Mouse (Mus musculus): Measurements from ENCODE around the gene Tmem125.
"Not testable (repeated sequence)": the region's sequence is repeated elsewhere in the genome, so short reads cannot be mapped to it uniquely, and the experiment has no call there.

Gene Tmem125

GRCm38 (mm10) chr4:118539904-118540303 is 3.9 kb downstream of the Tmem125 start:
- DNase-seq (ENCODE audit: low read depth in 2 of 2, low spot score in 2 of 2), result no peak

GRCm38 (mm10) chr4:118537801-118538200 is 6.0 kb downstream of the Tmem125 start:
- no peak for DNase-seq (ENCODE audit: low read depth in 2 of 2, low spot score in 2 of 2)

DNA sequence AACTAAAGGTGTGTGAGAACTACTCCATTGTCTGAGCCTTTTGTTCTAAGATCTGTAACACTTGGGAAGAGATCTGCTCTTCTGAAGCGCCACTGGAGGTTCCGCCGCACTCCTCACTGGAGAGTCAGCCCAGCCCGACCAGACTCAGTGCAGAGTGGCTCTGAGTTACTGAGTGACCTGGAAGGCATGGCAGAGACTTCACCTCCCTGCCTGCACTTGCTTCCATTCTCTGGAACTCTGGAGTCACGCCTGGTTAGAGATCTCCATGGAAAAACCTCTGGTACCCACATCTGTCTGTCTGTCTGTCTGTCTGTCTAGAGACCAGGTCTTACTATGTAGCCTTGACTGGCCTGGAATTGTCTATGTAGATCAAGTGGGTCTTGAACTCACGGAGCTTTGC is 8.2 kb downstream of the Tmem125 start:
- DNase-seq (ENCODE audit: low read depth in 2 of 2, low spot score in 2 of 2), result no peak

DNA sequence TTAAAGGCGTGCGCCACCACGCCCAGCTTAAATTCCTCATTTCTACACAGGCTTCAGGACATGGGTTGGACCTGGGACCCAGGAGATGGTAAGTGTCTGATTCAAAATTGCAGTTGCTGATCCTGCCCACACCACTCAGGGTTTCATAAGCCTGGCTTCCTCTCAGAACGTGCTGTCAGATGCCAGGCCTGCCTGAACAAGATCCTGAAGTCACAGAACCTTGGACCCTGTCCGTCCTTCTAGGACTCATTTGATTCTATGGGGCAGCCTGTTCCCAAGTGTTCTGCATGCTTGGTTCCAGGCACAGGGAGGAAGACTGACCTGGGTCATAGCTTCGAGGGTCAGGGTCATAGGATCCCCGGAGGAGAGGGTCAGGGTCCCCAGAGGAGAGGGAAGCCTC is 10.2 kb downstream of the Tmem125 start:
- no peak for DNase-seq (ENCODE audit: low read depth in 2 of 2, low spot score in 2 of 2)

DNA sequence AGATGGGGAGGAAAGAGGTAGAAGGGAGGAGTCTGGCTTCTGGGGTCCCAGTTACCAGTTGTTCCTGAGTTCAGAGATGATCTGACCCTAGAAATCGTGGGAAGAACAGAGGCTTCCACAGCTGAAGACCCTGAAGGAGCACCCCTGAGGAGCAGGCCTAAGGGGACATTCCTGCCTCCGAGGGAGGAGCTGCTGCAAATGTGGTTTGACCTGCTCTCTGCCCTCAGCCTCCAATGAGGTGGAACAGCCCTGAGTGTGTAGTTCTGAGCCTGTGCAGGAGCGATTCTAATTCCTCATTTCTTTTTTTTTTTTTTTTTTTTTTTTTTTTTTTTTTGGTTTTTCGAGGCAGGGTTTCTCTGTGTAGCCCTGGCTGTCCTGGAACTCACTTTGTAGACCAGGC is 10.7 kb downstream of the Tmem125 start:
- DNase-seq (ENCODE audit: low read depth in 2 of 2, low spot score in 2 of 2), result no peak

DNA sequence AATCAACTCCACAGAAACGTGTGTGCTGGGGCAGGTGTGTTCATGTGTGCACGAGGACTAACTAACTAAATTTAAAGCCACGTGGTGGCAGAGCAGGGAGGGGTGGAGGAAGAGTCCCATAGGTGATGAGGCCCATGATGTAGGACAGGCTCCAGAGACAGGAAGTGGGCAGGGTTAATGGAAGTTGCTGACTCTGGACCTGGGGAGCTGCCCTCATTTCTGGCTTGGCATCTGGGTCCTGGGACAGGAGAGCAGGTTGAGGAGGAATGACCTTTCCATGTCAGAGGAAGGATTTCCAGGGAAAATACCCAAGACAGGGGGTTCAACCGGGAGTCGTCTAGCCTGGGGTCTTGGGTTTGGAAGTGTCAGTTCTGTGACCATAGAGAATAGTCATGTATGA is 11.2 kb downstream of the Tmem125 start:
- DNase-seq (ENCODE audit: low read depth in 2 of 2, low spot score in 2 of 2), result no peak

DNA sequence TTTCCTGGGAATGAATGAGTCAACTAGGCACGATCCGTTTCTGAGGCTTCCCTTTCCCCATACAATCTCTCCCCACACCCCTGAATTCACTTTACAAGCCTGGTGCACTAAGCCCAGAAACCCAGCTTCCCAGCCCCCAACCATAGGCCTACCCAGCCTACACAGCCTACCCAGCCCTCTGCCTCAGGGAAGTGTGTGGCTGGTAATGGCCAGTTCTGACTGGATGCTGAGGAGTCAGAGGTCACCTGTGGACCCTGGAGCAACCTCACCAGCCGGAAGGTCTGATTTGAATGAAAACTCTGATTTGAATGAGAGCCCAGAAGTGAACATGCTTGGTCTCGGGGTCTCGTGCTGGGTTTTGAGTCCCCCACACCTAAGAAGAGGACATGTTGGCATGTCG is 16.1 kb downstream of the Tmem125 start:
- DNase-seq (ENCODE audit: low read depth in 2 of 2, low spot score in 2 of 2), result no peak

DNA sequence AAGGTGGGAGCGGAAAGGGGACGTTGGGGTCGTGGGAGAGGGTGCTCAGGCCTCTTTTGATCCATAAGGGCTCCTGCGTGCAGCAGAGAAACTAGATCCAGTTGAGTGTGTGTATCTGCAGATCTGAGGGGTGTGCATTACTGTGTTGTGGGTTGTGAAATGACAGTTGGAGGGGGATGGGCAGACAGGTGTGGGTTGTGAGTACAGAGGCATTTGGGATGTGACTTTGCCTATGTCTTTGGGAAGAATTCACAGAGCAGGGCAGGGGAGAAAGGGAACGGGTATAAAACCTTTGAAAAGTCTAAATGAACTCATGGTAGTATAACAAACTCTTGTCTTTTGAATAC is 16.5 kb downstream of the Tmem125 start:
- DNase-seq (ENCODE audit: low read depth in 2 of 2, low spot score in 2 of 2), result no peak

DNA sequence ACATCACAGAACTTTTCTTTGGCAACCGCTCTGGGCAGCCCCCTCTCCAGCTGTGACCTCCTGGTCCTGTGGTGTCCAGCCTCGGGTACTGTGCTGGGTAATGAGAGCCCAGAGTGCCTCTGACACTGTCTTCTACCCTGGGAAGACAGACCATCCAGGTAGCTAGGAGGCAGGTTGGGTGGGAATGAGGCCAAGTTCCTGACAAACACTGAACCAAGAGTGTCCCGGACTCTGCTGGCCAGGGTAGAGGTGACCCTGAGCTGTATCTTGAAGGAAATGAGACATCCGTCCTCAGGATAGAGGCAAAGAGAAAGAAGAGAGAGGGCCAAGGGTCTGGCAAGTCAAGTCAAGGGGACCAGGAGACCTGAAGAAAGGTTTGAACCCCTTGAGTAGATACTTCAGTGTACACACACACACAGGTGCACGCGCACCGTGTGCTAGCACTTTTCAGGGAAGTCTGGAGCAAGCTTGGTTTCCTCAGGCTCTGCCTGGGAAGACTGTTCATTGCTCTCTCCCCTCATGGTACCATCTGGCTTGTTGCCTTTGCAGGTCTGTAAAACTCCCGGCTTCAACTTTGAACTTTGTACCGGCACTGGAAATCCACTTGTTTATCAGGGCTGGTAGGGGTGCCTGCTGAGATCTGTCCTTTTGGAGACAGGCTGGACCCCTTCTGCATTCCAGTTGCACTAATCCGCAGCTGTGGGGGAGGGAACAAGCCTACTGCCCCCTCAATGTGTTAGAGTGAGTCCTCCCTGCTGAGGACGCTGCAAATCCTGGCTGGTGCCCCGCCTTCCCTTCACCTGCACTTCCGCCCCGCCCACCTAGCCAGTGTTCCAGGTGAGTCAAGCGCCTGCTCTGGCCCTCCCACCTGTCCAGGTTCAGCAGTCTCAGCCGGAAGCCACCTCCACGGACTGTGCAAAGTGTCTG is 17.2 kb downstream of the Tmem125 start, which contains the start of gene 2610528J11Rik:
Gene 2610528J11Rik, plus strand, starts transcription at position 592 of the 927 bp plus-strand sequence.
- no peak for DNase-seq (ENCODE audit: low read depth in 2 of 2, low spot score in 2 of 2)

GRCm38 (mm10) chr4:118525779-118526178 is 18.1 kb downstream of the Tmem125 start:
- DNase-seq (ENCODE audit: low read depth in 2 of 2, low spot score in 2 of 2), result no peak

DNA sequence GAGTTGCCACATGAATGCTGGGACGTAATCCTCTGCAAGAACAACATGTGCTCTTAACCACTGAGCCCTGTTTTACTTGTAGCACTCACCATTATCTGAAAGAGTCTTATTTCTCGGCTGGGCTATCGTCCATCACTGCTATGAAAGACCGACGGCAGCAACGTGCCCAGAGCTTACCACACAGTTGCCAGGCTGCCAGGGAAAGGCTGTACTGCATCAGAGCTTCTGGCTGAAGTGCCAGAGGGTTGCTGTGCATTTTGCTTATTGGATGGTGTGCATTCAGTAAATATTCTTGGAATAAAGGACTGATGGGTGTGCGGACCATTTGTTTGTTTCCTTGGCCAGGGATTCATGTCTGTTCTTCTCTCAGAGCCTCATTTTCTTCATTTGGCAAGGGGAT is 19.9 kb downstream of the Tmem125 start:
- no peak for DNase-seq (ENCODE audit: low read depth in 2 of 2, low spot score in 2 of 2)

DNA sequence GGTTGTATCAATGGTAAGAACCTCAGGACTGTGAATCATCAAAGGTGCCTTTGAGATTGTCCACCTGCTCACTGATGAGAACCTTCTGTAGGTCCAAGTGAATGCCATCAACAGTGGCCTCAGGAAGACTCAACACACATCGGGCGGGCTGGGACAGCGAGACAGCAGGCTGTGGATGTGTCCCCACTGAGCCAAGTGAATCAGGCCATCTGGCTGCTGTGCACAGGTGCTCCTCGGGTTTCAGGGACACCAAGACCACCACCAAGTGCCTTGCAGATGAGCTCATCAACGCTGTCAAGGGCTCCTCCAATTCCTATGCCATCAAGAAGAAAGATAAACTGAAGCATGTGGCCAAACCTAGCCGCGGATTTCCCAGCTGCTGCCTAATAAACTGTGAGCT is 21.6 kb downstream of the Tmem125 start:
- DNase-seq (ENCODE audit: low read depth in 2 of 2, low spot score in 2 of 2), result no peak

- DNase-seq (ENCODE audit: low read depth in 2 of 2, low spot score in 2 of 2), result no peak
Observed at GRCm38 (mm10) chr4:118518208-118518607, 25.6 kb downstream of the Tmem125 start.

DNA sequence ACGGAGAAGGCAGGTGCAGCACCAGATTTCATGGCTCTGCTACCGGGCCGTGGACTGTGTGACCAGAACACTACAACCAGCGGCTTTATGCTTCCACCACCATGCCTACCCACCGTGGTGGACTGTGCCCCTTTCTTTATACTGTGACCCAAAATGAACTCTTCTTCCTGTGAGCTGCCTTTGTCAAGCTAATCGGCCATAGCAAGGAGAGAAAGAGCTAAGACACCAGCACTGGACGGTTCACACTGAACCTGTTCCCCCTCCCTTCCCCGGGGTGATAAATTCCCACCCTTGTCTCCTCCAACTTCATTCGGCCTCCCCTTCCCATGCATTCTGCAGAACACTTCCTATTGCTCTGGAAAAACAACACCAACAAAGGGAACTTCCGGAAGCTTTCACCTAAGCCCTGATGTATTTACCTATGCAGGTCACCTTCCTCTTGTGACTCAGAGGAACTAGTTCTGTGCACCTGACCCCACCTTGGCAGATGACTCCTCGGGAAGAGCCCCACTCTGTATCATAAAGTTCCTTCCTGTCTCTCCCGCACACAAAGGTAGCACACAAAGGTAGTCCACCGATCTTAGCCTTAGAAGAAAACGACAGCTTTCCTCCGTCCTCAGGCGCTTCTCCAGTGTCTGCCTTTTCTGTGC is 26.2 kb downstream of the Tmem125 start:
- no peak for DNase-seq (ENCODE audit: low read depth in 2 of 2, low spot score in 2 of 2)

DNA sequence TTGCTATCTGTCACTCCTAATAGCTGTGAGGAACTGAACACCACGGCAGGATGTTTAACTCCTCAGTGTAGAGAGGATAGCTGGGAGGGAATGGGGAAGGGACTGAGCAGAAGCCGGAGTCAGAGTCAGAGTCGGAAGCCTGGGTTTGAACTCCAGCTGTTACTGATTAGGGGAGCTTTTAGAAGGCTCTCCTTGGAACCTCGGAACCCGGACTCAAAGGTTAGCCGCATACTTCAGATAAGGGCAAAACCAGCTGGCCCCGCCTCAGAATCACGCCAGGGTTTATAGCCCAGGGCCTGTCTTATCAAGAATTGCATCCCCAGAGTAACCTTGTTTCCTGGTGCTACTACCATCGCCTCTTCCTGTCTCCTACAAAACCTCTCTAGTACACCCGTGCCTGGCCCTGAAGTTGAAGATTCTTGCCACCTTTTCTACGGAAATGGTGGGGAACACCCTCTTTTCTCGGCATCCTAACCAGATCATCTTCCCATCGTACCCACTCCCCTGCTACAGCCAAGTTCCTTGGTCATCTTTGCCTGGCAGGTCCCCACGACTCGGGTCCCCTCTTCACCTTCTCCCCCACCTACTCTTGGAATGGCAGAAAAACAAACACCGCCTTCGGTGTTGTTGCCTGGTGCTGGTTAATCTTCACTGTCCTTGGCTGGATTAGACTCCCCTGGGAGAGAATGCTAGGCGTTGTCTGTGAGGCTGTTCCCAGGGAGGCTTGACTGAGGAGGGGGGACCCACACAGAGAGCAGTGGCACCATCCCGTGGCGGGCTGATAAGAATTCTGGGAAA is 26.9 kb downstream of the Tmem125 start:
- no peak for DNase-seq (ENCODE audit: low read depth in 2 of 2, low spot score in 2 of 2)

DNA sequence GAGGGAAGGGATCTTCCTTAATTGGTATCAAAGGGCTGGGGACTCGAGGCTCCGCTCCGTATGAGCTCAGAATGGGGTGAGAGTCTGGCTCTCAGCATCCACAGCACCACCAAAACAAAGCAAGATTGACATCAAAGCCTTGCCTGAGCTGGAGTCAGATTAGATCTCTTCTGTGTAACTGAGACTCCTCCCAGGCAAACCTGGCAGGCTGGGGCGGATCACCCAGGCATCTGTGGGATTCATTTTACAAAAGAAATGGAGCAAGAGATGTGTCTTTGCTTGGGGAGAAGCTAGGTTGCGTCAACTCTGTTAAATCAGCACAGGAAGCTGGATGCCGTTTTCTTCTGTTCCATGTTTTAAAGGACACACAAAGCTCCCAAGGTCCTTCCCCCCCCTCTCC is 34.8 kb downstream of the Tmem125 start:
- no peak for DNase-seq (ENCODE audit: low read depth in 2 of 2, low spot score in 2 of 2)

- DNase-seq (ENCODE audit: low read depth in 2 of 2, low spot score in 2 of 2), result not testable (repeated sequence)
Observed at GRCm38 (mm10) chr4:118507171-118507570, 36.7 kb downstream of the Tmem125 start.

DNA sequence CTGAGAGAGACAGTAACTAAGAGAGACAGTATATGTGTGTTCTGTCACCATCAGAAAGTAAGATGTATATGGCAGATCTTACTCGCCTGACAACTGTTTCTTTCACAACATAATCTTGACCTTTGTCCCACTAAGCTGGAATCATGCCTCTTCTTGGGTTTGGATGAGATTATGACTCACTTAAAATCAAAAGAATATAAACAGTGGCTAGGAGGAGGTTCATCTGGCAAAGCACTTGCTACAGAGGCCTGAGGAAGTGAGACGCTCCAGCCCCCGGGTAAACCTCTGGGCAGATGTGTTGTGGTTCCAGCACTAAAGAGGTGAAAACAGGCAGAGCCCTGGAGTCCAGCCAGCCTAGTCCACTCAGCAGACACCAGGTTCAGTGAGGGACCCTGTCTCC is 38.3 kb downstream of the Tmem125 start:
- DNase-seq (ENCODE audit: low read depth in 2 of 2, low spot score in 2 of 2), result no peak

DNA sequence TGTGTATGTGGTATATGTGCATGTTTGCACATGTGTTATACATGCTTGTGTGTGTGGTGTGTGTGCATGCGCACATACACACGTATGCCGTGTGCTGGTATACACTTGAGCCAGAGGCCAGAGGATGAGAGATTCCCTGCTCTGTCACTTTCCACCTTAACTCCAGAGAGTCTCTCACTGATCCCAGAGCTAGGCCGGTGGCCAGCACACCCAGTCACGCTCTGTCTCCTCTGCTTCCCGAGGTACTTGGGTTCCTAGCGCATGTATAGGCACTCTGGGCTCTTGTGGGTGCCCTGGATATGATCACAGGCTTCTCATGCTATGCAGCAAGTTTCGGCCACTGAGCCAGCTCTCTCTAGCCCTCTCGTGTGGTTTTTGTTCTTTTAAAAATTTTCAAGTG is 43.1 kb downstream of the Tmem125 start:
- no peak for DNase-seq (ENCODE audit: low read depth in 2 of 2, low spot score in 2 of 2)

- no peak for DNase-seq (ENCODE audit: low read depth in 2 of 2, low spot score in 2 of 2)
Observed at GRCm38 (mm10) chr4:118500171-118500724, 43.6 kb downstream of the Tmem125 start.

Measured in CD8-positive naive resting alpha-beta T cell, adult 2 months (primary cell).